Mouse (Mus musculus): ENCODE measurements around the gene Uevld.

Gene Uevld

GRCm38 (mm10) chr7:46957831-46958691 lies at the start of gene Uevld:
Gene Uevld (minus strand): TSS chr7:46958527.
- 1% methylated on average over 51 of the region's 51 CpGs for WGBS

GRCm38 (mm10) chr7:47007818-47008167 lies 49.5 kb upstream of the Uevld start:
- under 1% methylated on average over 25 of the region's 25 CpGs for WGBS

GRCm38 (mm10) chr7:47007109-47007780 lies 48.9 kb upstream of the Uevld start:
- WGBS = 9% methylated on average over 21 of the region's 21 CpGs

GRCm38 (mm10) chr7:47003411-47004115 lies 45.2 kb upstream of the Uevld start:
- WGBS = 60% methylated on average over 3 of the region's 3 CpGs

GRCm38 (mm10) chr7:47001900-47002275 lies 43.6 kb upstream of the Uevld start:
- 66% methylated on average over 4 of the region's 4 CpGs for WGBS

- WGBS = 46% methylated on average over 5 of the region's 5 CpGs
These were observed 43.0 kb upstream of the Uevld start for GRCm38 (mm10) chr7:47001125-47001899.

- 18% methylated on average over 3 of the region's 3 CpGs for WGBS
These were observed 42.3 kb upstream of the Uevld start for GRCm38 (mm10) chr7:47000644-47000983.

- 80% methylated on average over 8 of the region's 8 CpGs for WGBS
These were observed 41.8 kb upstream of the Uevld start for GRCm38 (mm10) chr7:46999983-47000643.

- WGBS = 95% methylated on average over 2 of the region's 2 CpGs
These were observed 40.6 kb upstream of the Uevld start for GRCm38 (mm10) chr7:46998942-46999341.

GRCm38 (mm10) chr7:46997644-46998395 lies 39.5 kb upstream of the Uevld start:
- 70% methylated on average over 21 of the region's 21 CpGs for WGBS

GRCm38 (mm10) chr7:46997008-46997407 lies 38.7 kb upstream of the Uevld start:
- 65% methylated on average over 4 of the region's 4 CpGs for WGBS

- 93% methylated on average over 3 of the region's 3 CpGs for WGBS
These were observed 37.2 kb upstream of the Uevld start for GRCm38 (mm10) chr7:46995558-46995957.

GRCm38 (mm10) chr7:46993079-46993478 lies 34.8 kb upstream of the Uevld start:
- WGBS = 79% methylated on average over 8 of the region's 8 CpGs

GRCm38 (mm10) chr7:46989387-46989786 lies 31.1 kb upstream of the Uevld start:
- WGBS = 83% methylated on average over 4 of the region's 4 CpGs

GRCm38 (mm10) chr7:46987073-46987472 lies 28.7 kb upstream of the Uevld start:
- WGBS = 48% methylated on average over 2 of the region's 2 CpGs

GRCm38 (mm10) chr7:46986646-46987045 lies 28.3 kb upstream of the Uevld start:
- 39% methylated on average over 5 of the region's 5 CpGs for WGBS

GRCm38 (mm10) chr7:46985718-46986505 lies 27.6 kb upstream of the Uevld start:
- 44% methylated on average over 8 of the region's 8 CpGs for WGBS

GRCm38 (mm10) chr7:46983280-46983679 lies 25.0 kb upstream of the Uevld start, which contains the start of gene Gm9999:
Gene Gm9999 (plus strand): TSS chr7:46983580.
- WGBS = 93% methylated on average over 3 of the region's 3 CpGs

- WGBS = 89% methylated on average over 11 of the region's 11 CpGs
These were observed 17.1 kb upstream of the Uevld start for GRCm38 (mm10) chr7:46975456-46975855.

GRCm38 (mm10) chr7:46974648-46975047 lies 16.3 kb upstream of the Uevld start:
- 98% methylated on average over 4 of the region's 4 CpGs for WGBS
